Mouse (Mus musculus) left cerebral cortex, adult 2 months (tissue): ENCODE data around the gene Cryl1. TPM values are rescaled to one million over a fixed set of nuclear protein-coding genes. Genes with fewer than 3 reads are reported as not detected.

Source experiments
- DNase-seq, 2 experiments: peaks; one replicate each; pipeline ENCODE4 v3.0.0; 2021 to 2022; ENCODE audit warnings: low spot score in 2 of 2, mixed read lengths in 1 of 2; ENCODE audit errors: extremely low spot score in 1 of 2
- H3K27ac ChIP-seq: fragments of 200-600 bp; 2 replicates; pipeline ENCODE4 v1.8.1; 2022
- H3K4me3 ChIP-seq: fragments of 200-600 bp; 2 replicates; pipeline ENCODE4 v1.8.1; 2022
- CTCF ChIP-seq: fragments of 200-600 bp; IDR thresholded peaks from 2 replicates; pipeline ENCODE4 v1.8.1; 2022; ENCODE audit warnings: antibody characterized with exemption, mild to moderate bottlenecking, moderate library complexity
- intact Hi-C: fragments of 180-260 bp; cut with DNase I; formaldehyde crosslinking; loops from one replicate; pipeline ENCODE4 v1.15.1; 2025
- total RNA-seq, 2 experiments: library from RNA; stranded (reverse); gene quantifications; 2 replicates each; pipeline ENCODE4 v1.2.3; 2021

Cryl1 gene
- total RNA-seq, 2 experiments from 2014 or later = 16.1 to 19.7 TPM

DNA sequence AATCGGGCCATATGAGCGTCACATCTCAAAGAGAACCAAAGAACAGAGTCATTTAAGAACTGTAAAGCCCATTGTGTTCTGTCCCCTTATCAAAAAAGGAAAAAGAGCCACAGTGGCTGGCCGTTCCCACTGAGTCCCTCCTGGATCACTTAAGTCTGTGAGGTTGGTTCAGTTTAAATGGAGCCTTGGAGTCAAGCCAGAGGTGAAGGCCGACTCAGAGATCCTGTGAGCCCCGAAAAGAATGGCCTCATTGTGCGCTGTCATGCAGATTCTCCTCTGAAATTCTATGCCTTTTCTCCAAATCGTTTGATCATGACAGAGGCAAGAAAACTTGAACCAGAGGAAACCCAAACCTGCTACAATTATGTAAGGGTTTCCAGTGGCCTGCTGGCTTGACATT is 82.8 kb downstream of the Cryl1 start:
- no peak for DNase-seq
- no peak overlapping the region for H3K27ac ChIP-seq
- intact Hi-C loops = no loop called here
- H3K4me3 ChIP-seq = no peak overlapping the region
- no peak for TF ChIP-seq CTCF

DNA sequence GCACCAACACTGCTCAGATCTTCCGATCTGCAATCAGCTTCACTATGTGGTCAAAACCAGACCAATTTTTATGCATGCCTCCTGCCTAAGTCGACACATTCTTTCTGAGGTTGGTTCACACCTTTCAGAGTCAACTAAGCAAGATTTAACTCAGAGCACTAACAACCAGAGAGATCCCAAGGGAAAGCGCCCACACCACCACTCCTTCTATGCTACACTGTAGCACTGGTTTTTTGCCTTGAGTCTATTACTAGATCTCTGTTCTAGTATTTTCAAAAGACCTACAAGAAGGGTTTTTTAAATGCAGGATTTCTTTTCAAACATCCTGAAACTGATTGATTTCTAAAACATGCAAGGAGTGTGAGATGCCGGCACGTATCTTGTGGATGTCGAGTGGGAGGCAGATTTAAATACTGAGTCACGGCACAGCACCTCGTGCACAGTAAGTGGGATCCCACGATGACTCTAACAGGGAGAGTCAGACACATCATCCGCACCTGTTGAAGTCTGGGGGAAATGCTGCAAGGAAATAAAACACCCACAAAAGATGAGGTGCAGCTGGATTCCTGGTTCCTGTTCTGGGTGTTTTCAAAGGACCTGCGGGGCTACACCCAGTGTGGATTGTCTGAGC is 96.6 kb downstream of the Cryl1 start:
- intact Hi-C loops = no loop called here
- Histone ChIP-seq H3K27ac (no peak overlapping the region), H3K4me3 (no peak overlapping the region)
- no peak for TF ChIP-seq CTCF
- peak; percentile 35 to 40 for DNase-seq

DNA sequence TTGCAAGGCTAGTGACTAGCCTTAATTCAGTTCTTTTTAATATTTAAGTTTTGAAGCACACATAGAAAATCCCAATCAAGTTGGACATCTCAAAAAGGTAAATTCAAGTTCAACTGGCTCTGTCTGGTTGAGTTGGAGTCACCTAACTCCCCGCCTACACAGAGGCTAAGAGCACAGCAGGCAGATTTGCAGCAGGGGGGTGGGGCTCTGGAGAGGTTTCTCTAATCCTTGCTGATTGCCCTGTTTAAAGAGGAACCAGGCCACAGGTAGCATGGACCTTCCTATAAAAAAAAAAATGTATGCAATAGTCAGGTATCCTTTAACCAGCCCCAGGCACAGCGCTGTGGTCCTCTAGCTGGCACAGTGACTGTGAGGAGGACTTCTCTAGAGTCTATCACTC is 97.8 kb downstream of the Cryl1 start:
- Histone ChIP-seq H3K4me3 (no peak overlapping the region), H3K27ac (no peak overlapping the region)
- DNase-seq = no peak
- intact Hi-C loops = no loop called here
- no peak for TF ChIP-seq CTCF

DNA sequence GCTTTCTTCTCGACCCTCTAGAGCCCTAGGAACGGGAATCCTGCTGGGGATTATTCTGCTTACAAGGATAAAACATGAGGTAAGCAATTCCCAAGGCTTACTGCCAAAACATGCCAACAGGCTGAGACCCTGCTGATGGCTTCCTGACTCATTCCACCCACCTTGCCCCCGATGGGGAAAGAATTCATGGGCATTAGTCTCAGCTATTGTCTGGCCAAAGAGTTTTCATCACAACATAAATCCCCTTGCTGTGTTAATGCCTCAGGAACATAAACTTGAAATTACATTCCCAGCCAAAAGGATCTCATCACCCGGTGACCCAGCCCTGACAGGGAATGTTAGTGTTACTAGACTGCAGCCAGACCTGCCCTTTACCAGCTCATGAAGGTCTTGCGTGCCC is 100.7 kb downstream of the Cryl1 start:
- no peak for DNase-seq
- intact Hi-C loops = no loop called here
- Histone ChIP-seq H3K4me3 (no peak overlapping the region), H3K27ac (no peak overlapping the region)
- TF ChIP-seq CTCF = no peak

DNA sequence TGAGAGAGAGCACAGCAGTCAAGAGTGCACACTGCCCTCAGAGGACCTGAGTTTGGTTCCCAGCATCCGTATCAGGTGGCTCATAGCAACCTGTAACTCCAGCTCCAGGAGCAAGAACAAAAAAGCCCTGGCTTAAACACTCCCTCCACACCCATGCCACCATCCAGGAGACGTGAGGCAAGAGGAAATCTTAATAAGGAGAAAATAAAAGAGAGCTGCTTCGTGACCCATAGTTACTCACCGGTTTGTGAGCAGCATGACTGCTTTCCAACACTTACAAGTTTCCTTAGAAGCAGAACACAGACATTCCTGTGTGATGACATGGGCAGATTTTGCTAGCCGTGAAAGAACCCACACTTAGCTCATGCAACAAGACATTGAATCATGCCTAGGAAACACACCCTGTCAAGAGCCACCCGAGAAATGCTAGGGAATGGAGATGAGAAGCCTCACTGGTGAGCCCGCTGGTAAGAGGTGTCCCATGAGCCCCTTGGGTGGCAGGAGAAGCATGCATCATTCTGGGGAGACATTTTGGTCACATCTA is 106.9 kb downstream of the Cryl1 start:
- intact Hi-C loops = no loop called here
- H3K27ac ChIP-seq = no peak overlapping the region
- no peak for DNase-seq
- no peak overlapping the region for H3K4me3 ChIP-seq
- TF ChIP-seq CTCF = no peak

DNA sequence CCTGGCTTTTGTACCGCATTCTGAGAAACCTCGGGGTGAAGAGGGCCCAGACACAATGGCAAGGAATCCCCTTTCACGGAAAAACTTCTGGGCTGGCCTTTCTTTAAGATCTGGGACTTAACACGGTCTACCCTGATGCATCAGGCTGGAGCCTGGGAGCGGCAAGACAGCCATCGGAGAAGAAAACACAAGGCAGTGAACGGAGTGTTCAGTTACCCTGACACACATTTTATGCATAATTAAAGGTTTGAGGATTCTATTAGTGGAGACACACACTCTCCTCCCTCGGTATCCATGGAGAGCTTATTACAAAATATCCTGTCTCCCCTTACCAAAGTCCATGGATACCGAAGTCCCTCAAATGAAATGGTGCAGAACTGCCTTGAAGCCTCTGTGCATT is 109.2 kb downstream of the Cryl1 start:
- no peak for TF ChIP-seq CTCF
- H3K4me3 ChIP-seq = no peak overlapping the region
- H3K27ac ChIP-seq = no peak overlapping the region
- intact Hi-C loops = no loop called here
- DNase-seq = no peak

DNA sequence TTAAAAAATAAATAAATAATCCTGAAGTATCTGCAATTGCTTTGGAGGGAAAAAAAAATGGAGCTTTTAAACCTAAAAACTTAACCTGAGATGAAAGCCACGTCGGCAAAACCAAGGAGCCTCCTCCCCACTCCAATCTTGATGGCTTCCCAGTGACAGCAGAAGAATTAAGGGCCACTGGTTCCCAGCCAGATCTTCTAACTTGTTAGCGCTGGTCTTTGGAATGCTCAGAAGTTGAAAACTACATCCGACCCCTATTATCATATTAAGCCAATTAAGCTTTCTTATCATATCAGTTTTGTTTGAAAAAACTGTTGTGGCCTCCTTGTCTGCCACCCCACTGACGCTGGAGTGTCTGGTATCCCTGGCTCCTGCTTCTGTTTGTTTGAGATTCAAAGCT is 114.5 kb downstream of the Cryl1 start:
- Histone ChIP-seq H3K4me3 (no peak overlapping the region), H3K27ac (no peak overlapping the region)
- no peak for TF ChIP-seq CTCF
- no peak for DNase-seq
- intact Hi-C loops = no loop called here

DNA sequence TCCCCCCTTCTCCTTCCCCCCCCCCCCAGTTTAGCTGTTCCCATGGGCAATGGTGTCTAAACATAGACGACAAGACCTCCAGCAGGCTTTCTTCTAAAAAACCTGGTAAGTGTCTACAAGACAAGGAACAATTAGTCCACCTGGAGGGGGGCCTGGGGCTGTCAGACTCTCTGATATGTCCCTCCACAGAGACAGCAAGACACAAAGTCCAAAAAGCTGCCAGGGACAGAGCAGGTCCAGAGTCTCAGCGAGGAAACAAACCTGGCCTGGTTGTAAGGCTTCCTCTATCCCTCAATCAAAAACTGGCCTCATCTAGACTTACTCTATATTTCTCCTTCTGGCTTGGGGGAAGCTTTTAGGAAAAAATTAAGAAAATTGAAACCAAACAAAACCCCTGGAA is 115.7 kb downstream of the Cryl1 start:
- intact Hi-C loops = no loop called here
- Histone ChIP-seq H3K4me3 (no peak overlapping the region), H3K27ac (no peak overlapping the region)
- no peak for TF ChIP-seq CTCF
- no peak for DNase-seq

DNA sequence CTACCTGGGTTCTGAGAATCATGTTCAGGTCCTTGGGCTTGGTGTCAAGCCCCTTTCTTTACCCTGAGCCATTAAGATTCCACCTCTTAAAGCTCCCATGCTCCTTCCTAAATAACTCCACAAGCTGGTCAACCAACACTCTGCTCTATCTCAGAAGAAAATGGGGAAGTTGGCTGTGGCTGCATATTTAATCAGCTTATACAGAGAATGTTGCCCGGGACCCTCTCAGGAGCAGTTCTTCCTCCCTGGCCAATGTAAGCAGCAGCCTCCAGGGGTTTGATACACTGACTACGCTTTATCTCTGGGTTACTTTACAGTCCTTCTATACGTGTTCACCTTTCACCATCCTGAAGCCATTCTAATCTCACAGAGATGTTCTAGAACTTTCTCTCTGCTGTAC is 117.5 kb downstream of the Cryl1 start:
- DNase-seq = no peak
- no peak overlapping the region for H3K4me3 ChIP-seq
- intact Hi-C loops = no loop called here
- no peak overlapping the region for H3K27ac ChIP-seq
- no peak for TF ChIP-seq CTCF

DNA sequence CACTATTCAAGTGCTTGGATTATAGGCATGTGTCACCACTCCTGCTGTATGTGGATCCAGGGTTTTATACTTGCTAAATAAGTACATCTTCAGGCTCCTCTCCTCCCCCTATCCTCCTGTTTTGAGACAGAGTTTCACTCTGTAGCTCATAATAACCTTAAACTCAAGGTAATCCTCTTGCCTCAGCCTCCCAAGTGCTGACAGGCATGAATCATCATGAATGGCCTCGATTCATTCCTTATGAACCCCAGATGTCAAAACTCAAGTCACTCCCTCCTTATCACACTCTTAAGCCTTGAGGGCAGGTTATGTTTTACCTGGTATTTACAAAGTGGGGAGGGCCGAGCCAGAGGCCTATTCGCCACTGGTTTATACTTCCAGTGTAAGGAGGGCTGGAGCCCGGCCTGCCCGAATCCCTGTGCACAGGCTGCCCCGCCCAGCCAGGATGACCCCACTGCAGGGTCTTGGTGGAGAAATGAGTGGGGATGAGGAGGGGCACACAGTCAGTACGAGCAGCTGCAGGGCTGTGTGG is 121.8 kb downstream of the Cryl1 start:
- DNase-seq = no peak
- no peak overlapping the region for H3K4me3 ChIP-seq
- intact Hi-C loops = no loop called here

DNA sequence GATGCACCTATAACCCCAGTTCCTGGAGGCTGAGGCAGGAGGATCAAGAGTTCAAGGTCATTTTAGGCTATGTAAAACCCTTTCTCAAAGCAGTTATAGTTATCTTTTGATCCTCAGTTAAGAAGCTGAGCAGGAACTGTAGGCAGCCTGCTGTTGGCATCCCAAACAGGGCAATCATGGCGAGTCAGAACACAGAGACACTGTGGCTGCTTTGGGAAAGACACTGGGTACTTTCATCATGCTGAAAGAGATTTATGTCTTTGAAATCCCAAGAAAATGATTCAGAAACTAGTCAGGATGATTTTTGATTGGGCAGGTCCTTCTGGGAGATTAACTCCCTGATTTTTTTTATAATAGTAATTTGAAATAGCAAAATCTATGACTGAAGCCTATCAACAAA is 126.0 kb downstream of the Cryl1 start:
- Histone ChIP-seq H3K4me3 (no peak overlapping the region), H3K27ac (no peak overlapping the region)
- no peak for TF ChIP-seq CTCF
- intact Hi-C loops = no loop called here
- DNase-seq = no peak

More for the DNA sequence above, 121.8 kb downstream of the Cryl1 start:
- no peak overlapping the region for H3K27ac ChIP-seq
- no peak for TF ChIP-seq CTCF

DNA sequence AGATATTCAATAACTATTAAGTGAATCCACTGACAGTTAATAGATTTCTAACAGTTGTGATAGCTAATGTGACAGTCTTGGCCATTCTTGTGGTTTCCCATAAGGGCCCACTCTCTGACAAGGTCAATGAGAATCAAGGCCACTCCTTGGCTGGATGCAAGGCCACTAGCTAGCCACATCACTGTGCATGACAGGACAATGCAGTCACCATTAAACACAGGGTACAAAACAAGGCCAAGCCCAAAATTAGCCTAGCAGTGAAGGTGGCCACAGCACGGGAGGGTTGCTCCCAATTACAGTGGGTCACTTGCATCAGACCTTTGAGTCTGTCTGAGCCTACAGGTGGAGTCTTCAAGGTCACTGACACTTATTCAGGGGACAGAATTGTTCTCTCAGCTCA is 126.5 kb downstream of the Cryl1 start:
- H3K27ac ChIP-seq = no peak overlapping the region
- no peak overlapping the region for H3K4me3 ChIP-seq
- intact Hi-C loops = no loop called here
- TF ChIP-seq CTCF = no peak
- DNase-seq = no peak

DNA sequence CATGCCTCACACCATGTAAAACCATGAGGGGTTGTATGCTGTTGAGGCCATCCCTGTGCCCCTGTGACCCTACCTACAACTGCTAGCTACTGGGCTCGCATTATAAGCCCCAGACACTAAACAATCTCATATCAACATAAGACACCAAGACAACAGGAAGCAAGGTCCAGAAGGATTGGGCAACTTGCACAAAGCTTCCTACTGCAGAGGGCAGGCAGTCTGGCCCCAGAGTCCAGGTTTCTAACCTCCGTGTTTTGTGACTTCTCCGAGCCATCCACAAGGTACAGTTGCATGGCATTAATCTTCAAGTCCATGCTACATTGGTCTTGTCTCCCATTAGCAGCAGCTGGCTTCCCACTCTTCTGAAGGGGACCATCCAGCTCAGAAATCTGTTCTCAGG is 129.4 kb downstream of the Cryl1 start:
- TF ChIP-seq CTCF = no peak
- H3K4me3 ChIP-seq = no peak overlapping the region
- intact Hi-C loops = no loop called here
- no peak overlapping the region for H3K27ac ChIP-seq
- no peak for DNase-seq
